Mouse (Mus musculus): ENCODE results near the gene Cetn2.

The Cetn2 gene

DNA sequence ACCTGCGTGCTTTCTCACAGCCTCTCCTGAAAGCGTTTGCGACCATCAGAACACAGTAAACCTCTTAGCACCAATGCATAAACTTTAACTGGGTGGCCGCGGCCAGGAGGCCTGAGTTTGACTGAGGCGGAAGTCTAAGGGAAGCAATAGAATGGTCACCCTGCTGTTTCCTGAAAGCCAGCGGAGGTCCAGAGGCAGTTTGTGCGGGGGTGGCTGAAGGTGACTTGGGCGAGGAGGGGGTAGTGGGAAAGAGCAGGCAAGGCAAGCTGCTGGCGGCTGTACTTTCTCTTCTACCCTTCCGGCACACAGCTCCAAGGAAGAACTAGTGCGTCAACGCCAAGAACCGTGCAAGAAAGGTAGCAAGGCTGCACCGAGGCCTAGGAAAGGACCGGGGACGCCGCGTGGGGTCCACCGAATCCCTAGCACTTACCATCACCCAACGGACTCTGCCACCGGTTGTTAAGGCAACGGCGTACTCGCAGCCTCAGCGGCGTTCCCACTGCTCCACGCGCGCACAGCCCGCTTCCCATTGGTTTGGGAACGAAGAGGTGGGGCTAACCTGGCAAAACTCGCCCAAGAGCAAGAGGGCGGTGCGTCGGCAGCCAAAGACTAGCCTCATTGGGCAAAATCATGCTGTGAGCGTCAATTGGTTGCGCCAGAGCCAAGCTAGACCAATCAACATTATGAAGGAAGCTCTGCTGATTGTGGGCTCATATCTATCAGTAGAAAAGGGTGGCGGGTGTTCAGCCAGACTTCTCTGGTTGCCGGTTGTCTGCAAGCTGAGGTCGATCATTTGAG is at the start of gene Cetn2, which contains the start of gene Nsdhl:
Gene Cetn2, minus strand, starts transcription at position 528 of the 798 bp plus-strand sequence.
Gene Nsdhl, plus strand, starts transcription at position 674 of the 798 bp plus-strand sequence.
- peak; percentile 92 for DNase-seq (ENCODE audit: low read depth, low spot score)

DNA sequence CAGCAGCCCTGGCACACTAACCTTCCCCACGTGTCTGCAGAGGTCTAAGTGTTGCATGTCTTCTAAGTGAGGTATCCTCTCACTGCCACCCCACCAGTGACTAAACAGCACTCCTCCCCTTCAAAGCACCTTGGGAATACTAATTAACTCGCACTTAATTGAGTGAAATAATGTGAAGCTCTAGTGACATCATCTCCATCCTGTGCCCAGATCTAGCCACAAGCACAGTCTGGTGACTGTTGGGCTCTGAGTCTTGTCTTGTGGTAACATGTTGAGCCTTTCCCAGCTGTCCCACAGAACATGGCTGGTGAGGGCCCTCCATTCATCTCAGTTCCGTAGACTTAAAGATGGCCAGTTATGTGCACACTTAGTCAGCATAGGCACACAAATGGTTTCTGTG is 44.5 kb upstream of the Cetn2 start:
- no peak for DNase-seq (ENCODE audit: low read depth, low spot score)

DNA sequence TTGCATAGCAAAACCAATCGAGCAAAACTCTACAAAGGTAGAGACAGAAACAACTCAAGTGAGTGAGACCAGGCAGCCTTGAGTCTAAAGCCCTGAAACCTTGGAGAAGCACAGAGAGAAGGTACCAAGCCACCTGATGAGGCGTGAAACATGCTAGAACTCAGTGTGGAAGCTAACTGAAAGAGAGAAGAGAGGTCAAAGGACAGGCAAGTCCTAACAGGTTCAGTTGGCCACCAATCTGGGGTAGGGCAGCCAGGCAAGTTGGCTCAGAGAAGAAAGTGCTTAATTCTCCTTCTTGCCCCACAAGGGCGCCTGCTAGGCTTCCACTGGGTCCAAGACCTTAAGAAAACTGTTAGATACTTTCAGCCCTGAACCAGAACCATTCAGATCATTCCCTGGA is 43.3 kb upstream of the Cetn2 start:
- DNase-seq (ENCODE audit: low read depth, low spot score) = no peak

DNA sequence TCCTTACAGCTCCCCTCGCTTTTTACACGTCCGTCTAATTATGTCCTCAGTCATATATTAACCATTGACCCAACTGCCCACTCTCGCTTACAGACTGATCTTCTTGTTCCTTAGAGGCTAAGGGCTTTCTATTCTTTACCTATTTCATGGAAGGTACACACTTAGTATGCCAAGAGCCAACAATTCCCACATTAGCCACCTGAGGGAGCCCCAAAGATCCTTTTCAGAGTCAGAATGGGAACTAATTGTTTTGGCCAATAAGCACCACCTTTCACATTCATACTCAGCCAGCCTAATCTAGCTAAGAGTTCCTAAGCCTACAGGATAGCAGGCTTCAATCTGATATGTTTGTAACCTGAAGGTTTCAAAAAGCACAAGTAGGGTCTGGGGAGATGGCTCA is 42.2 kb upstream of the Cetn2 start:
- DNase-seq (ENCODE audit: low read depth, low spot score) = peak; percentile 11

DNA sequence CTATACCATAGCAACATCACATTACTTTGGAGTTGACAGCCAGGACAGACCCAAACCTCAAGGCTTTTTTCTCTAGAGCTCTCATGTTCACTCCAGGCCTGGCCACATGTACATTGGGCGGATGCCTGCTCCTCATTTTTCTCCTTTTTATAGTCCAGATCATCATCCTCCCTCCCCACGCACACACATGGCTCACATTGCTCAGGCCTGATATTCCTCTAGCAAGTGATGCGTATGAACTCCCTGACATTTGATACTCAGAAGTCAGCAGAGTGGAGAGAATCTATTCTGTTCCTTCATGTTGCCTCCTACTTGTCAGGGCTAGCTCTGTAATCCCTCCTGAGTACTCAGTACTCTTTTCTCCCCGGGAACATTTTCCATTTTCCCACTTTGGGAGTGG is 38.3 kb upstream of the Cetn2 start:
- no peak for DNase-seq (ENCODE audit: low read depth, low spot score)

- DNase-seq (ENCODE audit: low read depth, low spot score) = no peak
These were observed 35.3 kb upstream of the Cetn2 start for GRCm38 (mm10) chrX:72953464-72953863.

DNA sequence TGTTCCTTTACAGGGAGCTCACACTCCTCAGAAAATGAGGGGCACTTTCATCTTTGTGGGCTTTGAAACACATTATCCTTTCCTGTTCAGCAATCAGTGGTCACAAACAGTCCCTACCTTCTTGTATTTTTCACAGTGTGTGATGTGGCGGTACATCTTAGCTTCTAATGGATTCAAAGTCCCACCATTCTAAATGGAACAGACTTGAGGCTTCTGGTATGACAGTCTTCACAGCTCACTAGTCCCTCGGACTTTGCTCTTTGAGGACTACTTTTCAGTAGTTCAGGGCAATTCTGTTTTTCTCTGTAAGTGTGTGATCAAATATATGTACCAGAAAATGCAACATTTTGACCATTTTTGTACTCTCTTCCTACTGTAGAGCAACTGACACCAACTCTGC is 3.2 kb upstream of the Cetn2 start:
- DNase-seq (ENCODE audit: low read depth, low spot score) = no peak

- no peak for DNase-seq (ENCODE audit: low read depth, low spot score)
These were observed 460 bp upstream of the Cetn2 start for GRCm38 (mm10) chrX:72918682-72919059.

GRCm38 (mm10) chrX:72911611-72912010 is 6.6 kb downstream of the Cetn2 start:
- DNase-seq (ENCODE audit: low read depth, low spot score) = no peak

DNA sequence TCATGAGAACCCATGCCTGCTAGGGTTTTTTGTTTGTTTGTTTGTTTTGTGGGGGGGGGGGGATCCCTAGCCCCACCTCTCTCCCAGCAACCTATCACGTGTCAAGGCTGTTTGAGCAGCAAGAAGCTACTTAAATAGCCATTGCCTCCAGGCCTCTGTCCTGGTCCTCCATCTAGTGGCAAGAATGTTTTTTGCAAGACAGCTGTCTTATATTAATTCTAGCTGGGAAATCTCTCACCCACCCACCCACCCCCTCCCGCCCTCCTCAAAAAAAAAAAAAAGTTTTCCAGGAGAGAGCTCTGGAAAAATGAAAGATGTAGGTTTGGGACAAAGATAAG is 9.8 kb downstream of the Cetn2 start:
- DNase-seq (ENCODE audit: low read depth, low spot score) = peak; percentile 2

- DNase-seq (ENCODE audit: low read depth, low spot score) = no peak
These were observed 10.4 kb downstream of the Cetn2 start for GRCm38 (mm10) chrX:72907619-72908403.

GRCm38 (mm10) chrX:72902530-72902929 is 15.7 kb downstream of the Cetn2 start:
- no peak for DNase-seq (ENCODE audit: low read depth, low spot score)

- no peak for DNase-seq (ENCODE audit: low read depth, low spot score)
These were observed 22.2 kb downstream of the Cetn2 start for GRCm38 (mm10) chrX:72896055-72896437.

DNA sequence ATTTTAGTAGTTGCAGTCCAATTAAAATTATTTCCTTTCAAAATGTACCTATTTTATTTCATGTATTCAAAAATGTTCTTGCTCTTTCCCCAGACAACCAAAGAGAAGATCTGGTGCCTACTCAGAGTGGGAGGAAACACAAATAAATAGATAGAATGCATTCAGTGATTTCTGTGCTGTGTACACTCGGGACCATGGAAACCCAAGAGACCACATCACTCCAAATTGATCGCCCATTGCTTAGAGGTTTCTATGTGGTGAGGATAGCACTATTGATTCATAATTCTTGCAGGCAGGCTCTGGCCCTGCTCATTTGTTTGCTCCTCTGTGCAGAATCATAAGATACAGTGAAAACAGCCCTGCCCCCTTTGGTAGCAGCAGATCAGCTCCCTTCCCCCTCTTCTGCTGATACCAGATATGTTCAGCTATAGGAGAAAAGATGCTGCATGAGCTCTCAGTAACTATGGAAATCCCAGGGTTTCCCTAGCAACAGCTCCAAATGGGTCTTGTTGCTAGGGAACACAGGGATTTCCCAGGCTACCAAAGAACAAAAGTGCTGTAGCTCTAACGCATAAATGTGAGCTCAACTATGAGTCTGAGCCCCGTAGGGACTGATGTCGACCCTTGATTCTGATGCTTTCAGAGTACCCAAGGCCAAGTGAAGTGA is 22.7 kb downstream of the Cetn2 start:
- DNase-seq (ENCODE audit: low read depth, low spot score) = no peak

Data from CD4-positive, CD25-positive, alpha-beta regulatory T cell, adult 2 months (primary cell).